Mouse (Mus musculus): Measurements from ENCODE around the gene 1700003F12Rik. TPM values are rescaled to one million over a fixed set of nuclear protein-coding genes. Genes with fewer than 3 reads are reported as not detected.

The 1700003F12Rik gene
- polyA plus RNA-seq, 1 experiment from 2014 or later: 0.80 TPM

DNA sequence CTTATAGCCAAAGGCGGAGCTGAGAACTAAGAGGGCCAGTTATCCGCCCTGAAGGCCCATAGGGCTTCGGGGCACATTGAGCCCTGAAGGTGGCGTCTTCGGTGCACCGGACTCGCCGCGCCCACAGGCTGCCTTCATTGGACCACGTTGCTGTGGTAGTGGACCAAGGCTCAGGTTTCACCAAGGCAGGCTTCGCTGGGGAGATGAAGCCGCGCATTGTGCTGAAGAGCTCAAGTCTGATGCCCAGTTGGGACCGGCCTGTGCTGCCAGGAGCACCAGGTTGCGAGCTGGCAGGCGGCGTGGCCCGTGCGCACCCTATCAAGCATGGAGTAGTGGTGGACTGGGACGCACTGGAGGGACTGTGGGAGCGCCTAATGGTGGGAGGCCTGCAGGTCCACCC, 5.0 kb downstream of the 1700003F12Rik start:
- peak overlapping the region; percentile 51 for H3K4me2 ChIP-seq (ENCODE audit: low read length)
- DNase-seq (ENCODE audit: low spot score) (no peak), ATAC-seq (replicated peaks; ENCODE audit: low FRiP score, low read depth) (peak; percentile 31; the same call in 1 of the 2 replicates)

DNA sequence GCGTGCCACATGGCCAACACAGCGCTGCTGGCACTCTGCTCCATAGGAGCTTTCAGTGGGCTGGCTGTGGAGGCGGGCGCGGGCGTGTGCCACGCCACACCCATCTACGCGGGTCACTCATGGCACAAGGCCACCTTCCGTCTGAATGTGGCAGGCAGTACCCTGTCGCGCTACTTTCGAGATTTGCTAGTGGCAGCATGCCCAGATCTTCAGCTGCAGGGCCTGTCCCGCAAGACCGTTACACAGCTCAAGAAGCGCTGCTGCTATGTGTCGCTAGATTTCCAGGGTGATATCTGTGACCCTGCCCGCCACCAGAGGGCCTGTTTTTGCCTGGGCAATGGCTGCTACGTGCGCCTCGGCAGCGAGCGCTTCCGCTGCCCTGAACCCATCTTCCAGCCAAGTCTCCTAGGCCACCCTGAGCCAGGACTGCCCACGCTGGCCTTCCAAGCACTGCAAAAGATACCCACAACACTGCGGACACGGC, 5.6 kb downstream of the 1700003F12Rik start:
- Histone ChIP-seq H3K9me3 (replicated peaks; ENCODE audit: low read length) (no peaks in the 10 kb centered on the region), H3K4me2 (ENCODE audit: low read length) (peak overlapping the region; percentile 51), H3K4me1 (replicated peaks; ENCODE audit: insufficient read depth, low read length) (peaks cover 17% of the 10 kb centered on the region), H3K36me3 (ENCODE audit: insufficient read depth, low read length) (no peaks in the 10 kb centered on the region), H3K4me3 (replicated peaks; ENCODE audit: low read depth, low read length) (no peak overlapping the region), H3K27ac (no peak overlapping the region), H3K9ac (ENCODE audit: low read depth, low read length) (no peak overlapping the region), H3K27me3 (ENCODE audit: insufficient read depth, low read length) (peaks cover 4% of the 10 kb centered on the region; the same call in 1 of the 2 replicates)
- TF ChIP-seq CTCF (IDR thresholded peaks at IDR 0.05; ENCODE audit: low read depth): peak; percentile 63
- 23% methylated on average over 27 of the region's 27 CpGs for WGBS
- DNase-seq (ENCODE audit: low spot score) (peak; percentile 54), ATAC-seq (replicated peaks; ENCODE audit: low FRiP score, low read depth) (peak; percentile 27; the same call in 1 of the 2 replicates)

More for the DNA sequence above, 5.0 kb downstream of the 1700003F12Rik start:
- Histone ChIP-seq H3K4me1 (replicated peaks; ENCODE audit: insufficient read depth, low read length) (peaks cover 12% of the 10 kb centered on the region), H3K9ac (ENCODE audit: low read depth, low read length) (no peak overlapping the region), H3K27ac (no peak overlapping the region), H3K36me3 (ENCODE audit: insufficient read depth, low read length) (no peaks in the 10 kb centered on the region), H3K4me3 (replicated peaks; ENCODE audit: low read depth, low read length) (no peak overlapping the region), H3K9me3 (replicated peaks; ENCODE audit: low read length) (no peaks in the 10 kb centered on the region), H3K27me3 (ENCODE audit: insufficient read depth, low read length) (peaks cover 4% of the 10 kb centered on the region; the same call in 1 of the 2 replicates)
- peak; percentile 9; the same call in 1 of the 2 replicates for TF ChIP-seq CTCF (IDR thresholded peaks at IDR 0.05; ENCODE audit: low read depth)
- WGBS: 35% methylated on average over 21 of the region's 21 CpGs

DNA sequence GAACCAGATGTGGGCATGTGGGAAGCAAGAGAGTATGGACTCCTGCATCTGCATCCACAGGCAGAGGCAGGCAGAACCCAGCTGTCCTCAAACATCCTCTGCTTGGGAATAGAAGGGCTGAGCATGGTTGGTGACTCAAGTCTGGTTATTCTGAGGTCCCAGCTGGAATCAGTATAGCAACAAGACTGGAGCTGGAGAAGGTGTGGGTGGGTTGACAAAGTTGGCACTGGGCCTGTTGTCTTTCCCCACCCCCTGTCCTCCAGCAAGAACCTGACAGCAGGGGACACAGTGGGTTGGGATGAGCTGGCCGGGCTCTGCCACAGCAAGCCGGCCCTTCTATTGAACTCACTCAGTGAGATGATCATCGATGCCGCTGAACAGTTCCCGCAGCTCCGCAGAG, 8.3 kb downstream of the 1700003F12Rik start:
- H3K9me3 ChIP-seq (replicated peaks; ENCODE audit: low read length): no peaks in the 10 kb centered on the region
- no peak overlapping the region for H3K4me2 ChIP-seq (ENCODE audit: low read length)
- H3K36me3 ChIP-seq (ENCODE audit: insufficient read depth, low read length): no peaks in the 10 kb centered on the region
- no peak for TF ChIP-seq CTCF (IDR thresholded peaks at IDR 0.05; ENCODE audit: low read depth)
- peaks cover 23% of the 10 kb centered on the region for H3K4me1 ChIP-seq (replicated peaks; ENCODE audit: insufficient read depth, low read length)
- no peak overlapping the region for H3K9ac ChIP-seq (ENCODE audit: low read depth, low read length)
- no peak for ATAC-seq (replicated peaks; ENCODE audit: low FRiP score, low read depth)
- H3K27ac ChIP-seq: no peak overlapping the region
- 88% methylated on average over 6 of the region's 6 CpGs for WGBS
- no peak overlapping the region for H3K4me3 ChIP-seq (replicated peaks; ENCODE audit: low read depth, low read length)
- DNase-seq (ENCODE audit: low spot score): no peak
- peaks cover 4% of the 10 kb centered on the region; the same call in 1 of the 2 replicates for H3K27me3 ChIP-seq (ENCODE audit: insufficient read depth, low read length)

DNA sequence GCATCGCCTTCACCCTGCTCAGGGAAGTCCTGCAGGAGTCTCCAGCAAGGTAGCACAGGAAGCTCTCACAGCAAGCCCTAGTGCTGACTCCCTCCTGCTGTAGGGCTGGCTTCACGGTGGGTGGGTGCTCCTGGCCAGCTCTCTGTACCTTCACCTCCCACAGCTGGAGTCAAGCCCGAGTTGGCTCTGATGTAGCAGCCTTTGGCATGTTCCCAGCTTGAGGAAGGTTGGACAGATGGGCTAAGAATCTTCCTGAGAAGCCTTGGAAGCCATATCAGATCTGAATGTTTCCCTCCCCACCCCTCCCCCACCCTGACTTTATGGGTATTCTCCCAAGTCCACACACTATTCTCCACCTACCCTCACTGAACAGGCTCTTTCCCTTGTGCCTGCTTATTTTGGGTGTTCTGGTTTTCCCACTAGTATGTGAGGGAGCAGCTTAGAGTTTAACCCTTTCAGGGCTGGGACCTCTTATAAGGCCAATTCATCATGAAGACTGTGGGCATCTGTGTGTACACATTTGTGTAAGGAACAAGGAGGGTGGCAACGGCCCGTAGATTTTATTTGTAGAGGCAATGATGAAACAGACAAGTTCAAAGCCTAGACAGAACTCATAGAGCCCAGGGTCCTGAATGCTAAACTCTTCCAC, 10.4 kb downstream of the 1700003F12Rik start:
- no peak for ATAC-seq (replicated peaks; ENCODE audit: low FRiP score, low read depth)
- no peak overlapping the region for H3K4me2 ChIP-seq (ENCODE audit: low read length)
- H3K36me3 ChIP-seq (ENCODE audit: insufficient read depth, low read length): 0 out of 2 replicates have a peak, but pooled peaks cover 3% of the 10 kb centered on the region
- H3K9me3 ChIP-seq (replicated peaks; ENCODE audit: low read length): no peaks in the 10 kb centered on the region
- H3K27ac ChIP-seq: no peak overlapping the region
- no peak overlapping the region for H3K9ac ChIP-seq (ENCODE audit: low read depth, low read length)
- H3K4me3 ChIP-seq (replicated peaks; ENCODE audit: low read depth, low read length): no peak overlapping the region
- no peak for DNase-seq (ENCODE audit: low spot score)
- TF ChIP-seq CTCF (IDR thresholded peaks at IDR 0.05; ENCODE audit: low read depth): no peak
- H3K4me1 ChIP-seq (replicated peaks; ENCODE audit: insufficient read depth, low read length): peaks cover 19% of the 10 kb centered on the region
- H3K27me3 ChIP-seq (ENCODE audit: insufficient read depth, low read length): no peaks in the 10 kb centered on the region
- 44% methylated on average over 5 of the region's 5 CpGs for WGBS

DNA sequence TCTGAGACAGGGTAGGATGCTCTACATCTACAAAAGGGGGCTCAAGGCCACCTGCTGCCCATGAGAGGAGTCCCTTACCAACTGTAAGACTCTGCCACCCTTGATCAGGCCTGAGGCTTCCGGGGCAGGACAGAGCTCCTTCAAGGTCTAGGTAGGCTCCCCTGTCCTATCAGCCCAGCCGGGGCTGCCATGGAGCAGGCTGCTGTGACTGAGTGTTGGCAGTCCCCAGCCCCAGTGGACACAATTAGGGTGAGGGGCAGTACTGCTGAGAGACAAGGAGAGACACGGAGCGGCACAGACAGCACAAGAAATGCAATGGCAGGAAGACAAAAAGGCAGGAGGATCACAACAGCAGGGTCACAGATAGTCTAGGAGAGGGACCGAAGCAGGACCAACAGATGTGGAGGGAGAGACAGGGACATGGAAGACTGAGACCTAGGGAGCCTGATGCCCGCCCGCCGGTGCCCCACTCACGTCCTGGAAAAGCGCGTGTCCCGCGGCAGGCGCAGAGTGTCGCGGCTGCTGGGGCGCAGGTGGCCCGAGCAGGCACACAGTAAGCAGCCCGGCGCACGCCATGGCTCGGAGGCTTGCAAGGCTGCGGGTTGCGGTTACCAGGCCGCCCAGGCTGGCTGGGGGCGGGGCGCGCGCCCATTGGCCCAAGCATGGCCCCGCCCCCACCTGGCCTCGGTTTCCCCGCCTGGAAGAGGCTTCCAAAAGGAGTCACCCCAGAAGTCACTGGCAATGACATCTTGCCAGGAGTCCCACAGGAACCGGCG, 11.6 kb downstream of the 1700003F12Rik start, which contains the start of gene Necab3:
Gene Necab3 (minus strand): TSS at position 627 of the 776 bp plus-strand sequence.
- H3K9ac ChIP-seq (ENCODE audit: low read depth, low read length): peak within 1 kb of the TSS; percentile 32; the same call in 1 of the 2 replicates
- DNase-seq (ENCODE audit: low spot score): no peak

DNA sequence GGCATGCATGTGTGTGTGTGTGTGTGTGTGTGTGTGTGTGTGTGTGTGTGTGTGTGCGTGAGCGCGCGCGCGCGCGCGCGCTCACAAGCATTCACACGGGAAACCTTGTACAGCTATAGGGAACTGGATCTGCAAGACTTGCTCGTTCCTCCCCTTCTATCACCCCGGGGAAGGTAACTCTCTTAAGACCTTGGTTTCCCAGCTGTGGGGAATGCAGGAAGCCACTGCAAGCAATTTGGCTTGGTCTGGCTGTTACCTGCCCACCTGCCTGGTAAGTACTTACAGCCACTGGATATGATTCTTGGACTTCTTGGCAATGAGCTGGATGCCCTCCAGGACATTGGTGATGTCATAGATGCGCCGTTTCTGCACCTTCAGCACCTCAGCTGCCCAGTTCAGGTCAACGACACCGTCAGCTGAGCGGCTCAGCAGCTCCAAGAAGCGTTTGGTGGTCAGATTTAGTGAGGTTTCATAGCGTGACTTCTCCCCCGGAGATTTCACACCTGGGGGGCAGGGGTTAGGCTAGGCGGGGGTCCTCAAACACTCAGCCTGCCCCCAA, 16.8 kb downstream of the 1700003F12Rik start:
- 0 out of 2 replicates have a peak, but pooled peaks cover 3% of the 10 kb centered on the region for H3K36me3 ChIP-seq (ENCODE audit: insufficient read depth, low read length)

More for the DNA sequence above, 11.6 kb downstream of the 1700003F12Rik start, which contains the start of gene Necab3:
- no peak for ATAC-seq (replicated peaks; ENCODE audit: low FRiP score, low read depth)
- Histone ChIP-seq H3K4me2 (ENCODE audit: low read length) (peak within 1 kb of the TSS; percentile 66), H3K27me3 (ENCODE audit: insufficient read depth, low read length) (no peaks in the 10 kb centered on the region), H3K9me3 (replicated peaks; ENCODE audit: low read length) (no peaks in the 10 kb centered on the region), H3K4me1 (replicated peaks; ENCODE audit: insufficient read depth, low read length) (peaks cover 19% of the 10 kb centered on the region), H3K36me3 (ENCODE audit: insufficient read depth, low read length) (0 out of 2 replicates have a peak, but pooled peaks cover 3% of the 10 kb centered on the region), H3K27ac (0 out of 2 replicates have a peak within 1 kb of the TSS, but pooled peaks have one; percentile 8), H3K4me3 (replicated peaks; ENCODE audit: low read depth, low read length) (peak within 1 kb of the TSS; percentile 21; the same call in 1 of the 2 replicates)
- 7% methylated on average over 34 of the region's 34 CpGs for WGBS
- TF ChIP-seq CTCF (IDR thresholded peaks at IDR 0.05; ENCODE audit: low read depth): no peak

More for the DNA sequence above, 16.8 kb downstream of the 1700003F12Rik start:
- H3K4me3 ChIP-seq (replicated peaks; ENCODE audit: low read depth, low read length): no peak overlapping the region
- H3K27me3 ChIP-seq (ENCODE audit: insufficient read depth, low read length): no peaks in the 10 kb centered on the region
- 0 out of 2 replicates have a peak, but pooled peaks have one; percentile 33 for ATAC-seq (replicated peaks; ENCODE audit: low FRiP score, low read depth)
- no peak overlapping the region for H3K9ac ChIP-seq (ENCODE audit: low read depth, low read length)
- no peak overlapping the region for H3K27ac ChIP-seq
- H3K4me1 ChIP-seq (replicated peaks; ENCODE audit: insufficient read depth, low read length): peaks cover 15% of the 10 kb centered on the region
- 79% methylated on average over 22 of the region's 22 CpGs for WGBS
- no peaks in the 10 kb centered on the region for H3K9me3 ChIP-seq (replicated peaks; ENCODE audit: low read length)
- no peak for TF ChIP-seq CTCF (IDR thresholded peaks at IDR 0.05; ENCODE audit: low read depth)
- H3K4me2 ChIP-seq (ENCODE audit: low read length): no peak overlapping the region
- DNase-seq (ENCODE audit: low spot score): no peak
